Mouse (Mus musculus): ENCODE measurements around the gene Dlgap4. TPM values are rescaled to one million over a fixed set of nuclear protein-coding genes. Genes with fewer than 3 reads are reported as not detected.

Dlgap4 gene
- polyA plus RNA-seq, 1 experiment from 2014 or later: 70.0 TPM

DNA sequence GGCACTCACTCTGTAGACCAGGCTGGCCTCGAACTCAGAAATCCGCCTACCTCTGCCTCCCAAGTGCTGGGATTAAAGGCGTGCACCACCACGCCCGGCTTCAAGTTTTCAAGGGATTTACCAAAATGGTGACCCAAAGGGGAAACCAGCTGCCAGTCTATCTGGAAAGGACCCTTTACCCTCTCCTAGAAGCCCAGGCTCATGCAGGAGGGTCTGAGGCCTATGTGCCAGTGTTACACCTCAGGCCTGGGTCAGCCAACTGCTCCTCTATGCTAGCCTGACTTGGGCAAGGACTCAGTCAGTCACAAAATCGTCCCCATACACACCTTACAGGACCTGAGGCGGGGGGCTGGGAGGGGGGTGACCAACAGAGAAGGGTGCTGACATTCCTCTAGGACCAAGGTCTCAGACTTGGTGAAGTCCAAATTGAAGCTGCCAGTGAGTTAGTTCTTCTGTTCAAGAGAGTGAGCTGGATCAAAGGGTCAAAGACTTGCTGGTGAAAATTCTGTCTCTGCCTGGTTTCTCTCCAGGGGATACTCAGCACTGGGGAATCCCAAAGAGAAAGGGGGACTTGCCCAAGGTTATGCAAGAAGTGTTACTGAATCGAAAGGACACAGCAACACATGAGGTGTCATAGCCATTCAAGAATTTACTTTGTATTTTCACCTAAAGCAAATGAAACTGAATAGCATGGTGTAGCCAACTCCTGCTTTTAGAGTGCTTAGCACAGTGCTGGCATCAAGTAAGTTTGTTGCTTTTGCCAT is 106.2 kb downstream of the Dlgap4 start:
- H3K36me3 ChIP-seq: no peaks in the 10 kb centered on the region
- H3K4me3 ChIP-seq (replicated peaks): peak overlapping the region; percentile 81
- H3K27ac ChIP-seq: peak overlapping the region; percentile 85
- ATAC-seq (replicated peaks; ENCODE audit: low FRiP score): no peak
- H3K9ac ChIP-seq: peak overlapping the region; percentile 82; the same call in 1 of the 2 replicates
- H3K4me2 ChIP-seq: peak overlapping the region; percentile 80
- H3K27me3 ChIP-seq: no peaks in the 10 kb centered on the region
- peaks cover 64% of the 10 kb centered on the region for H3K4me1 ChIP-seq
- no peaks in the 10 kb centered on the region for H3K9me3 ChIP-seq (replicated peaks)
- 89% methylated on average over 8 of the region's 8 CpGs for WGBS

DNA sequence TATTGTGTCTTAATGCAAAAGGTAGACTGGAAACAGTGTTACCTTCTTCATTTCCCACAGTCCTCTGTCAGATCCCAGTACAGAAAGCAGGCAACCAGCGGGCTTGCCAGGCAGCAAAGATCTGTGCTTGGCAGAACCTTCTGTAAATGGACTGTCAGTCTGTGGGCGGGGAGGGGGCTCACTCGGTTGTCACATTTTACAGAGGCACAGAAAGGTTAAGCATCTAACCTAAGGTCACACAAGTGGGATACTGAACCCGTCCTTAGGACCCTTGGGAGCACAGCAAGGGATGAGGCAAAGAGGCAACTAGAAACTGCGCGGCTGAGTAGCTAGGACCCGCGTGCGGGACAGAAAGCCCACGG is 106.8 kb downstream of the Dlgap4 start:
- Histone ChIP-seq H3K27ac (peak overlapping the region; percentile 85), H3K27me3 (no peaks in the 10 kb centered on the region), H3K4me3 (replicated peaks) (peak overlapping the region; percentile 81), H3K4me1 (peaks cover 70% of the 10 kb centered on the region), H3K9ac (peak overlapping the region; percentile 82), H3K4me2 (peak overlapping the region; percentile 80), H3K9me3 (replicated peaks) (no peaks in the 10 kb centered on the region), H3K36me3 (no peaks in the 10 kb centered on the region)
- 3% methylated on average over 10 of the region's 10 CpGs for WGBS
- no peak; the same call in 1 of the 2 replicates for ATAC-seq (replicated peaks; ENCODE audit: low FRiP score)

DNA sequence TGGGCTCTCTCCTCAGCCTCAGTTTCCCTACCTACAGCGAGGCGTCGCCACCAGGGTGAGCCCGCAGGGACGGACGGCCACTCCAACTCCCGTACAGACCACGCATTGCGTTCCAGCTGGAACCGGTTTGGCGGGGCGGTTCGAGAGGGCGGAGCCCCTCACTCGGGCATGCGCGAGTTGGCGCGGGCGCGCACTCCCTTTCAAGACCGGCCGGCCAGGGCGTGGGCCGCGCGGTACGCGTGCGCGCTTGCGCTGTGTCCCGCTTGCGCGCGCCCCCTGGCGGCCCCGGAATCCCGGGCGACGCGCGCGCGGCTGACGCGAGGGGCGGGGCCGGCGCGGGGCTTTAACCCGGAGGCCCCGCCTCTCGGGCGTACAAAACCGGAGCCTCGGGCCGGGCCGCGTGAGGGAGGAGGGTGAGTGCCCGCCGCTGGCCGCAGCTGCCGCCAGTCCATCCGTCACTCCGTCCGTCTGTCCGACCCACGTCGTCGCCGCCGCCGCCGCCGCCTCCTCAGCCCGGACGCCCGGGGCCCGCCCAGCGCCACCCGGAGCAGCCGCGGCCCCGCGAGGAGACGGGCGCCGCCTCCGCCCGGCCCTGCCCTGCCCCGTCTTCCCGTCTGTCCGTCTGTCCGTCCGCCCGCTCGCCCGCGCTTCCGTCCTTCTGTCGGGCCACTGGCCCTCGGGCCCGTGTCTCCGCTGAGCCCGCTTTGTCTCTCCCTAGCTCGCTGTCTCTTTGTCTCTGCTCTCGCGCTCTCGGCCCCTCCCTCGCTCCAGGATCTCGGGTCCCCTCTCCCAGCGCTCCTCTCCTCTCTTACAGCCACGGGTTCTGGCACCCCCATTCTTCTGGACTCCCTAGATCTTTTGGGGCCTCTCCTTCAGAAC is 107.4 kb downstream of the Dlgap4 start:
- Histone ChIP-seq H3K27me3 (no peaks in the 10 kb centered on the region), H3K4me3 (replicated peaks) (peak overlapping the region; percentile 81), H3K36me3 (no peaks in the 10 kb centered on the region), H3K27ac (peak overlapping the region; percentile 85), H3K4me2 (peak overlapping the region; percentile 80), H3K4me1 (peaks cover 76% of the 10 kb centered on the region), H3K9ac (peak overlapping the region; percentile 95), H3K9me3 (replicated peaks) (no peaks in the 10 kb centered on the region)
- under 1% methylated on average over 82 of the region's 114 CpGs for WGBS
- ATAC-seq (replicated peaks; ENCODE audit: low FRiP score): peak; percentile 92

DNA sequence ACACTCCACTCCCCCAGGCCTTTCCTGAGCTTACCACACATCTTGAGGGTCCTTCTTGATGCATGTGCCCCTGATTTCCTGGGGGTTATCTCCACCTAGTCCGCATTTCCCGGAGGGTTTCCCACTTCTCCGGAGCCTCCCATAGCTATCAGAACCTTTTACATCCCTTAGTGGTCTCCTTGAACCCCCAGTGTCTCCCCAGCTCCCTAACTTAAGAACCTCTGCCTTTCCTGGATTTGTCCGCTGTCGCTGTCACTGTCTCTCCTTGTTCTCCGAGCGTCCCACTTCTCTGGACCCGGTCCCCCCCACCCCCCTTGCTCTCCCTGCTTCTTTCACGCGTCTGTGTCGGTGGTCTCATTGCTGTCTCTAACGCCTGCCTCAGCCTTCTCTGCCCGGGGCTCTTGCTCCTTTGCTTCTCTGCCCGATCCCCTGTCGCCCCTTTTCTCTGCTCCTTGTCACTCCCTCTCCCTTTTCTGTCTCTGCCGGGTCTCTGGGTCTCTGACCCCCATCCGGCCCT is 108.1 kb downstream of the Dlgap4 start:
- Histone ChIP-seq H3K9me3 (replicated peaks) (no peaks in the 10 kb centered on the region), H3K4me2 (peak overlapping the region; percentile 80), H3K4me1 (peaks cover 82% of the 10 kb centered on the region), H3K36me3 (no peaks in the 10 kb centered on the region), H3K27me3 (no peaks in the 10 kb centered on the region), H3K27ac (peak overlapping the region; percentile 81), H3K9ac (peak overlapping the region; percentile 95), H3K4me3 (replicated peaks) (peak overlapping the region; percentile 81)
- under 1% methylated on average over 17 of the region's 17 CpGs for WGBS
- ATAC-seq (replicated peaks; ENCODE audit: low FRiP score): no peak

DNA sequence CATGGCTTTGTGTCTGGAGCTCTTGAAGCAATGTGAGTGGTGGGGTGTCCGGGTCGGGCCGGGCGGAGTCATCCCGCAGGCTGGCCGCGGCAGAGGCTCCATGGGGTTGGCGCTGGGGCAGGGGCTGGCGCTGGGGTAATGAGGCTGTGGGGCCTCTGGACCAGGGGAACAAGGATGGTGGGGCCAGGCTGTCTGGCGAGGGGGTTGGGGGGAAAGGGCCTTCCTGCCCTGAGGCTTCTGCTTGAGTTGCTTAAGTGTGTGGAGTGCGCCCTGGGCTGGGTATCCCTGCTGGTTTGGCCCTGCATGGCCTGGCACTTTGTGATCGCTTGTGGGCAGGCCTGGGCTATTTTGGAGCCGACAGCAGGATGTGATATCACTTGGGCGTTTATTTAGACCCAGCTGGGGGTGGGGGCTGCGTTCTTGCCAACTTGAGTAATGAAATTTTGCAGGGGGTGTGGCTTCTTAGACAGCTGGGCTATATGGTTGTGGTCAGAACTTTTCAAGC is 108.6 kb downstream of the Dlgap4 start:
- Histone ChIP-seq H3K27me3 (no peaks in the 10 kb centered on the region), H3K9me3 (replicated peaks) (no peaks in the 10 kb centered on the region), H3K36me3 (no peaks in the 10 kb centered on the region), H3K4me1 (peaks cover 84% of the 10 kb centered on the region), H3K9ac (peak overlapping the region; percentile 95), H3K4me3 (replicated peaks) (peak overlapping the region; percentile 81), H3K27ac (peak overlapping the region; percentile 81), H3K4me2 (peak overlapping the region; percentile 80)
- ATAC-seq (replicated peaks; ENCODE audit: low FRiP score): peak; percentile 19; the same call in 1 of the 2 replicates
- WGBS: under 1% methylated on average over 15 of the region's 15 CpGs

DNA sequence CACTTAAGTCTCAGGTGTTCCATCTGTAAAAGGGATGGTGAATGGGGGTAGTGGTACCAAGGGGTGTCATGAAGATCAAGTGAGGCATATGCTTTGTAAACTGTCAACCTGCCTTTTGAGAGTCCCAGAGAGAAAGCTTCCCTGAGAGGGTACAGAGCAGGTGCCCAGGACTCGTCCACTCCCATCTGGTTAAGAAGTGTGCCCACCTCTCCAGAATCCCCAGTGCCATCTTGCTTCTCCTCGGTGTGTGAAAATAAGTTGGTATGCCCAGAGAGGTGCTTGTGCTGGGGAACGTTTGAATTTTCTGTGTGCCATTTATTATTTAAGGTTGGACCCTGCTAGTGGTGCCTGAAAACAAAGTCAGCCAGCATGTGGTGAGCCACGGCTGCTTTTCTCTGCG is 109.2 kb downstream of the Dlgap4 start:
- peaks cover 79% of the 10 kb centered on the region for H3K4me1 ChIP-seq
- peak overlapping the region; percentile 81 for H3K4me3 ChIP-seq (replicated peaks)
- H3K9me3 ChIP-seq (replicated peaks): no peaks in the 10 kb centered on the region
- H3K27me3 ChIP-seq: no peaks in the 10 kb centered on the region
- peak overlapping the region; percentile 80 for H3K4me2 ChIP-seq
- peak overlapping the region; percentile 95; the same call in 1 of the 2 replicates for H3K9ac ChIP-seq
- no peaks in the 10 kb centered on the region for H3K36me3 ChIP-seq
- 60% methylated on average over 5 of the region's 5 CpGs for WGBS
- no peak for ATAC-seq (replicated peaks; ENCODE audit: low FRiP score)
- no peak overlapping the region for H3K27ac ChIP-seq

DNA sequence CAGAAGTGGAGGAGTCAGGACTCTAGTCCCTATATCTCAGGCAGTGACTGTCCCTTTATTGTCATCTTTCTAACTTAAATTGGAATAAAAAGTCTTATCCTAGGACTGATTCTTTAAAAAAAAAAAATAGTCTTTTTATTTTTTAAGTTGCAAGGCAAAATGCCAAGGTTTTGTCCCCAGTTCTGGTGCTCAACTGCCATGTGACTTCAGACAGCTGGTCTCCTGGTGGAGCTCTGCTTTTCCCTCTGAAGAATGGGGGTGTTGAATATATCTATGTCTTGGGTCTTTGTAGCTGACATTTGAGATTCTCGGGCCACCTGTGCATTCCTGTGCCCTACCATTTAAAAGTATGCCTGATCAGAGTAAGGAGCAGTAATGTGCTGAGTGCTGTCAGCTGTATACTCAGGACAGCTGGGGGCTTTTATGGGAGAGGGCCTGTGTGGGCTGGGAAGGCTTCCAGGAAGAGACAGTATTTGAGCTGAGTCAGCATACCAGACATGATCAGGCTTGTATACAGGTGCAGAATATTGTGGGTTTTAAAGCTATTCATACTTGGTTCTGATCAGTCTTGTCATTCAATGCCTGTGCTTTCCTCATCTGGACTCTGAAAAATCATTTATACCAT is 110.5 kb downstream of the Dlgap4 start:
- no peak for ATAC-seq (replicated peaks; ENCODE audit: low FRiP score)
- 36% methylated on average over 1 of the region's 1 CpGs for WGBS
- no peak overlapping the region for H3K27ac ChIP-seq
- no peak overlapping the region for H3K9ac ChIP-seq
- peaks cover 72% of the 10 kb centered on the region for H3K4me1 ChIP-seq
- H3K36me3 ChIP-seq: no peaks in the 10 kb centered on the region
- H3K9me3 ChIP-seq (replicated peaks): no peaks in the 10 kb centered on the region
- H3K4me3 ChIP-seq (replicated peaks): no peak overlapping the region
- no peak overlapping the region for H3K4me2 ChIP-seq
- no peaks in the 10 kb centered on the region for H3K27me3 ChIP-seq

DNA sequence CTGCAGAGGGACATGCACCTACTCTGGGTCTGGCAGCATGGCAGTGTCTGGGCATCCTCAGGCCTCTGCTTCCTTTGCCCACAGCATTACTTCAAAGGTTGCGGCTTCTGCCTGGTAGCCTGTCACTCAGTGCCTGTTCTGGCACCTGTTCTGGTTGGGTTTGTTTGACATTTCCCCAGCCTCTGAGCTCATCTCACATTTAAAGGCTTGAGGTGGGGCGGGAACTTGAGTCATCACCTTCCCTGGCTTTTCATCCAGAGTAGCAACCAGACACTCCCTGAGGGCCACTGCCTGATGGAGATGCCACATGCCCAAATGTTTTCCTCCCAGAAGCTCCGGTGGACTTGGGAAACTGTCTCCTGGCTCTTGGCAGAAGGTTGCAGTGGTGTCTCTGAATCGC is 111.4 kb downstream of the Dlgap4 start:
- Histone ChIP-seq H3K4me2 (no peak overlapping the region), H3K36me3 (no peaks in the 10 kb centered on the region), H3K27me3 (no peaks in the 10 kb centered on the region), H3K27ac (no peak overlapping the region), H3K9ac (no peak overlapping the region), H3K4me1 (peaks cover 69% of the 10 kb centered on the region), H3K9me3 (replicated peaks) (no peaks in the 10 kb centered on the region), H3K4me3 (replicated peaks) (no peak overlapping the region)
- WGBS: 74% methylated on average over 4 of the region's 4 CpGs
- ATAC-seq (replicated peaks; ENCODE audit: low FRiP score): no peak

DNA sequence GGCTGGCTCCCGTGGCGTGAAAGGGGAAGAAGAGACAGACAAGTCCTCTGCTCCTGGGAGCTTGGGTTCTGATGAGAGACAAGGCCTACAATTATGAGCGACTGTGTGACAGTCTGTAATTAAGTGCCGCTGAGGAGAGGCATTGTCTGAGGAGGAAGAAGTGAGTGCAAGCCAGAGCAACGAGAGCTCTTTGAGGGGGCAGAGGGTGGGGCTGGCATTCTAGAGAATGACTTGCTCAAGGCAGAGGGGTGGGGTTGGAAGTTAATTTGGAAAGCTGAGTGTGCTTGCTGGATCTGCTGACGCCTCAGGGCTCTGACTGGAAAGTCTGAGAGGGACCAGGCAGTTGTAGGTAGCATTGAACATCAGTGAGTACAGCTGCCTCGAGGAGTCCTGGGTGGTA is 112.8 kb downstream of the Dlgap4 start:
- H3K4me1 ChIP-seq: peaks cover 74% of the 10 kb centered on the region
- H3K27ac ChIP-seq: peak overlapping the region; percentile 54
- H3K4me2 ChIP-seq: no peak overlapping the region; the same call in 1 of the 2 replicates
- no peaks in the 10 kb centered on the region for H3K36me3 ChIP-seq
- ATAC-seq (replicated peaks; ENCODE audit: low FRiP score): no peak
- H3K9ac ChIP-seq: no peak overlapping the region
- H3K27me3 ChIP-seq: no peaks in the 10 kb centered on the region
- no peak overlapping the region for H3K4me3 ChIP-seq (replicated peaks)
- 23% methylated on average over 7 of the region's 7 CpGs for WGBS
- no peaks in the 10 kb centered on the region for H3K9me3 ChIP-seq (replicated peaks)

DNA sequence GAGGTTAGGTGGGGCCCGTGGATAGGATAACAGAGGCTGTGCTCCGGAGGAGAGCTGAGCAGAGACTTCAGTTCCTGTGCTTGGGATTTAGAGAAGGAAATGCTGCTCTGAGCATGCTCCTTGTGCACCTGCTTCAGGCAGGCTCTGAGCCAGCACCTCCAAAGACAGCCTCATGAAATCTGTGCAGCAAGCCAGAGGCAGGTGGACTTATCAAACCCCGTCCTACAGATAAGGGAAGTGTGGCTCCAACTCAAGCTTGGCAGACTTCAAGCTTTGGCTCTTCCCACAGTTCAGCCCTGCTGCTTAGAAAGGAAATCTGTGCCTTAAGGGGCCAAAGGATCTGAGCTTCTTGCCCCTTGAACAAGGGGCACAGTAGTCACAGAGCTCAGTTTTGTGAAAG is 113.4 kb downstream of the Dlgap4 start:
- no peak for ATAC-seq (replicated peaks; ENCODE audit: low FRiP score)
- WGBS: 36% methylated on average over 3 of the region's 3 CpGs
- Histone ChIP-seq H3K4me3 (replicated peaks) (no peak overlapping the region), H3K4me1 (peaks cover 77% of the 10 kb centered on the region), H3K9me3 (replicated peaks) (no peaks in the 10 kb centered on the region), H3K27ac (peak overlapping the region; percentile 54), H3K36me3 (no peaks in the 10 kb centered on the region), H3K4me2 (no peak overlapping the region), H3K27me3 (no peaks in the 10 kb centered on the region), H3K9ac (no peak overlapping the region)

DNA sequence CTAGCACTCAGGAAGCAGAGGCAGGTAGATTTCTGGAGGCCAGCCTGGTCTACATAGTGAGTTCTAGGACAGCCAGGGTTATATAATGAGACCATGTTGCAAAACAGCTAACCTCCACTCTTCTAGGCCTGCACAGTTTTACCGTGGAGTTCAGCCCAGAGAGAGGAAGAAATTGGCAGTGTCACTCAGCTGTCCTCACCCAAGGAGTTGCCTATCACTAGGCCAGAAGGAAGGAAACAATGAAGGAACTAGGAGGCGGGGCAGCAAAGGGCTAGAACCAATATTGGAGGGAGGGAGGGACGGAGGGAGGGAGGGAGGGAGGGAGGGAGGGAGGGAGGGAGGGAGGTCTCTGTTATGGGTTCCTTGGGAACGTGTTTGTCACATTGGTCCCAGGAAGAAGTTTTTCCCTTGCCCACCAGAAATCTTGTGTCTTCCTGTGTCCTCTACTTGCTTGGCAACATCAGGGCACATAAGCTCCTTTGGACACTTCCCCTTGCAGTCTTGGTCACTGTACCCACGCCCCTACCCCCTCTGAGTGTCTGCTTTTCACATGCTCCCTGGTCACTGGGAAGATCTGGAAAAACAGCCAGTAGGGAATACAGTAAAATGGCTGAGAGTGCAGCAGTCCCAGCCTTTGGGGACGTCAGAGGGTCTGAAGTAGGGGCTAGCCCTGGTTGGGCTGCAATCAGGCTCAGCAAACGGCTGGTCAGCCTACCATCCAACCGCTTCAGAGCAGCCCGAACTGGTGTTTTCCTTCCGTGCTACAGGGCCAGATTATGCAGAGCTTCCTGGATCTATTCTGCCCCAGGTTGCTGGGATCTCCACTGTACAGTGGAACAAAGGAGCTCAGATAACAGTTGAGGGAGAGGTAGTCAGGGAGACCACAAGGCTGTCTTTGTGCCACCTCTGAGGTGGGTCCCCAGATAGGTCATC is 116.3 kb downstream of the Dlgap4 start:
- Histone ChIP-seq H3K27me3 (no peaks in the 10 kb centered on the region), H3K36me3 (no peaks in the 10 kb centered on the region), H3K27ac (peak overlapping the region; percentile 70), H3K9me3 (replicated peaks) (no peaks in the 10 kb centered on the region), H3K9ac (no peak overlapping the region), H3K4me3 (replicated peaks) (no peak overlapping the region), H3K4me2 (0 out of 2 replicates have a peak overlapping the region, but pooled peaks have one; percentile 1), H3K4me1 (peaks cover 71% of the 10 kb centered on the region)
- ATAC-seq (replicated peaks; ENCODE audit: low FRiP score): peak; percentile 50
- WGBS: 46% methylated on average over 8 of the region's 10 CpGs
